Mouse (Mus musculus) kidney, adult 9 months (tissue): ENCODE data around the gene Six3.

Experiments used
- DNase-seq: peaks from one replicate; pipeline ENCODE4 v3.0.0; 2022

Six3 gene

DNA sequence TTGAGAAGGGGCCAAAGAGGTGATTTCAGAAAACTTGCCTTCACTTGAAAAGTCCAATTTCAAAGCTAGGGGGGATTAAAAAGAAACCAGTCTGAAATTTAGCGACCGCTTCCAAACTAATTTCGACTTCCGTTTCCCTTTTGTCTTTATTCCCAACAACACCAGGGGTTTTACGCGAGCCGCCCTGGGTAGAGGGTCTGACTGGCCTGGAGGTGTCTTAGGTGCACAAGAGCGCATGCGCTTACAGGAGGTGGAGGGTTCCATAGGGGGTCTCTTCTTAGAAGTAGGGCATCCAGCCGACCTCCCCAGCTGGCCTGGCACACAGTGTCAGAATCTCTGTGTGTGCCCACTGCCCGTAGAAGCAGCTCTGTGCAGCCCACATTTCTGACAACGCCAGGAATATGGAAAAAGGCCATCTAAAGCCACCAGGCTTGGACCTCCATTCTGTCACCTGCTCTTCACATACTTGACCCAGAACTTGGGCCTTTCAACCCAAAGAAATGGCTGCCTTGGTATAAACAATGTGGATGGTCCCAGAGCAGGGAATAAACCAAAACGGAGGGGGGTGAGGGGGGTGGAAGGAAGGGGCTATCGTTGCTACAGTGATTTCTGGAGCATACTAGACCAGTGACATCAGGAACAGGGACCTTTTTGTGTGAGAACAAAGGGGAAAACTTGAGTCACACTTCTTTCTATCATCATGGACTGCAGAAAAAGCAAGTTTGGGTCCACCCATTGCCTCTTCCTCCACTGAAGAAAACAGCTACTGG lies 12.9 kb downstream of the Six3 start:
- DNase-seq, result no peak

DNA sequence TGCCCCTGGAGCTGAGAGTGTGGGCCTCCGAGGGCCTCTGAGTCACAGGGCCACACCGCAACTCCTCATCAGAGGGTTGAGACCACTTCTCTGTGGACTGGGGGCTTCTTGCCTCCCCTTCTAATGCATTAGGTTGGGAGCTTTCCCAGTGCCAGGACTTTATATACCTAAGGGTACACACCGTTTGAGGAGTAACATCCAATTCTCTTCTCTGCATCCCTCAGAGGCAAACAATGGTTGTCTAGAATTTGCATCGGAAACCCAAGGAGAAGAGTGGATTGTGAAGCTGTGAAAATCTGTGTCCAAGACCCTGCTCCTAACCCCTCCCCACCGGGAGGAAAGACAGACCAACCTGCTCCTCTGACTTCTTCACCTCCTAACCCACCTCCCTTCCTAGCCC lies 14.3 kb downstream of the Six3 start:
- no peak for DNase-seq

GRCm38 (mm10) chr17:85628811-85629210 lies 15.4 kb downstream of the Six3 start:
- no peak for DNase-seq

DNA sequence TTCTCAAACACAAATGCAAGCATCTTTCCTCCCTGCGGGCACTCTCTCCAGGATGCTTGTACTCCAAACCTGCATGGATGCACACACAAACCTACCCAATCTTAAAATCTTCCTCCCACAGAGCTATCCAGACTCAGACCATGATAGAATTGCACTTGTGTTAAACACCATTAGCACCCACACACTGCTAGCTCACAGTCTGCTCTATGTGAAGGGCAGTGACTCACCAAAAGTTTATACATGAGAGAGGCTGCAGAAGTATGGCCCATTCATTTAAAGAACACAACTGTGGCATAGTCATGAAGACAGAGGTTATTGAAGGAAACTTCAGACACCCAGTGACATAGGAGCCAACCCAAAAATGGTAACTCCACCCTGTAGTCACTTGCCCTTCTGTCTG lies 16.0 kb downstream of the Six3 start:
- no peak for DNase-seq

- no peak for DNase-seq
Measured at GRCm38 (mm10) chr17:85630296-85631050, 17.1 kb downstream of the Six3 start.

- no peak for DNase-seq
Measured at GRCm38 (mm10) chr17:85631106-85631505, 17.7 kb downstream of the Six3 start.

DNA sequence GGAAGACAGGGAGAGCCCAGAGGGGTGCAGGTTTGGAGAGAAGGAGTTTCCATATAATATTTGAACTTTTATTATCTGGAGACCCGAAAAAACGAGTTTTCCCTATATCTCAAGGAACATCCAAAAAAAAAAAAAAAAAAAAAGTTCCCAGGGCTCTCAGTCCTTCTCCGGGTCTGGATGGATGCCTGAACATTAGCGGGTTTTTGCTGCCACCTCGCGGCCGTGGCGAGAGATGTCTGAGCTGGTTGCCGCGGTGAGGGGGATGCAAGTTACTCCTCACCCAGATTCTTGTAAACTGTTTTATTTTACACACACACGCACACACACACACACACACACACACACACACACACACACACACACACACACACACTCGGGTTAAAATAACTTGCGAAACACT lies 20.2 kb downstream of the Six3 start:
- DNase-seq, result peak; percentile 75

DNA sequence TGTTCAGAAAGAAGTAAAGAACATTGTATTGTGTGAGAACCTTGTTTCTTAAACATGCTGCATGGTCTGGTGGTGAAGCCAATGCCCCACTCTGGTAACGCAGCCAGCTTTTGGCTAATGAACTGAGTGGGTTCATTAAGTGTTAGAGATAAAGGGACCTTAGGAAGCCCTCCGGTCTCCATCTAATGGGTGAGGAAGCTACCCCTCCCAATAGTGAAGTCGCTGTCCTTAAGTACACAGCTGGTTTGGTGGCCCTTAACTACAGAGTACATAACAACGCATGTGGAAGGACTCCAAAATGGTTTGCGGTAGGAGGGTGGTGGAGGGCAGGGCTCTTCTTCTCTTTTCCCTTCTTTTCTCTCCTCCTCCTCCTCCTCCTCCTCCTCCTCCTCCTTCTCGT lies 24.5 kb downstream of the Six3 start:
- no peak for DNase-seq

GRCm38 (mm10) chr17:85645312-85645711 lies 31.9 kb downstream of the Six3 start:
- DNase-seq, result no peak

DNA sequence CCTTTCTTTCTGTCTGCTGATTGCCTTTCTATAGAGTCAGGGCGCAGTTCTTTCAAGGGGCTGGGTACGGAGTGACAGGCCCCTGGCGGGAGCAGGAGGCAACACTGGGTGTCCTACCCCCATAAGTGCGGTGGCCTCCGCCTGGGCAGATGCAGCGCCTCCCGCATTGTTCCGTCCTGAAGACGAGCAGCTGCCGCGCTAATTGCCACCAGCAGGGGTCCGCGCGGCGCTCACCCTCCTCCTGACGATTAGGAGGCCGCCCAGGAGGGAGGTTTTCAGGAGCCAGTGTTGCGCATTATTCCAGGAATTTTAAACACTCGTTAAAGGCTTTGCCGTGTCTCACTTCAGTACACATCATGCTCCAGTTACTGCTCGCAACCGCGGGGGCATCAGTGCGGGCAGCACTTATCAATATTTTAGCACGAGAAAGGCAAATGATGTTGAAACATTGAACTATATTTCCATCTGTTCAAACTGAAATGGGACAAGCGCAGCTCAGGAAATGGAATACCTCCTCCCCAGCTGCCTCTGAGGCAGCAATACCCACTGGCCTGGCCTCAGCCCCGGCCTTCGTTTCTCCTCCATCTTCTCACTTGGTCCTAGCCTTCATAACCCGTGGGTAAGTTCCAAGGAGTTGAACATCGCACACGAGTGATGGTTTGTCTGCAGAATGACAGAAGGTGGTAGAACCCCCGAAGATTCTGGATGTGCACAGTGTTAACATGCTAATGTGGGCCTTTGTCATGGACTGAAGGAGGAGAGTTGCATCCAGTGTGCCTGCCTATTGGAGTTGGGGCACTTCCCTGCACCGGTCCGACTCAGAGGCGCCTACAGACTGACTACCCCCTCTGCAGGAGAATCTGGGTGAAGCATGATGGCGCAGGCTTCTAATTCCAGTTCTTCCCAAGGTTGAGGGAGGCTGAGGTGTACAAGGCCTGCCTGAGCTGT lies 32.6 kb downstream of the Six3 start:
- peak; percentile 19 for DNase-seq

GRCm38 (mm10) chr17:85660016-85660415 lies 46.6 kb downstream of the Six3 start:
- no peak for DNase-seq

- no peak for DNase-seq
Measured at GRCm38 (mm10) chr17:85661521-85661920, 48.1 kb downstream of the Six3 start.

- no peak for DNase-seq
Measured at GRCm38 (mm10) chr17:85664202-85664601, 50.8 kb downstream of the Six3 start.

- peak; percentile 62 for DNase-seq
Measured at GRCm38 (mm10) chr17:85664618-85665320, 51.4 kb downstream of the Six3 start.
